Mouse (Mus musculus) G1E (cell line): ENCODE results near the gene Prlhr.

Experiments
- CTCF ChIP-seq: IDR thresholded peaks from 2 replicates; pipeline ENCODE4 v1.5.1; 2012; ENCODE audit warnings: low read depth, low read length, inconsistent platforms, mixed read lengths
- GATA1 ChIP-seq: IDR thresholded peaks from 2 replicates; pipeline ENCODE4 v1.6.1; 2012; ENCODE audit warnings: borderline replicate concordance, low read length, inconsistent platforms, mixed read lengths

- TF ChIP-seq GATA1 (no peak), CTCF (no peak)
These were observed 6.6 kb downstream of the Prlhr start for GRCm38 (mm10) chr19:60461476-60461875.
